Mouse (Mus musculus) lung, embryonic 15.5 days (tissue): ENCODE results near the gene Dhx33. TPM values are rescaled to one million over a fixed set of nuclear protein-coding genes. Genes with fewer than 3 reads are reported as not detected.

Source experiments
- ATAC-seq: fragments of 200-750 bp; cut with Nextera tagmentation; 2 replicates; pipeline ENCODE4 v1.8.0; 2017; ENCODE audit warnings: moderate number of reproducible peaks, borderline replicate concordance; ENCODE audit not compliant: low FRiP score, low TSS enrichment; ENCODE audit errors: extremely low read depth
- H3K27ac ChIP-seq: fragments of 300-500 bp; sonication (generic); 2 replicates; pipeline ENCODE4 v1.5.1; 2015; ENCODE audit warnings: moderate library complexity, mild to moderate bottlenecking, inconsistent platforms
- H3K27me3 ChIP-seq: fragments of 300-500 bp; sonication (generic); 2 replicates; pipeline ENCODE4 v1.6.1; 2015; ENCODE audit warnings: inconsistent platforms
- H3K36me3 ChIP-seq: fragments of 300-500 bp; sonication (generic); 2 replicates; pipeline ENCODE4 v1.6.1; 2015; ENCODE audit warnings: inconsistent platforms
- H3K4me1 ChIP-seq: fragments of 300-500 bp; sonication (generic); 2 replicates; pipeline ENCODE4 v1.6.1; 2015; ENCODE audit warnings: inconsistent platforms
- H3K4me2 ChIP-seq: fragments of 300-500 bp; sonication (generic); 2 replicates; pipeline ENCODE4 v1.6.1; 2015; ENCODE audit warnings: inconsistent platforms, mild to moderate bottlenecking, moderate library complexity
- H3K4me3 ChIP-seq: fragments of 300-500 bp; sonication (generic); 2 replicates; pipeline ENCODE4 v1.5.1; 2015; ENCODE audit warnings: mild to moderate bottlenecking, inconsistent platforms
- H3K9ac ChIP-seq: fragments of 300-500 bp; sonication (generic); 2 replicates; pipeline ENCODE4 v1.6.1; 2015; ENCODE audit warnings: inconsistent platforms
- H3K9me3 ChIP-seq: fragments of 300-500 bp; sonication (generic); 2 replicates; pipeline ENCODE4 v1.6.1; 2016; ENCODE audit warnings: inconsistent platforms
- WGBS: fragments of 180-500 bp; shearing (Covaris S2); methylation state at CpG from one replicate; pipeline ENCODE4 v1.1.7; 2015; 5-methylcytosine and 5-hydroxymethylcytosine counted together
- polyA plus RNA-seq: library from polyadenylated mRNA; unstranded; fragments of >200 nt; fragmentation: Nextera tagmentation; extraction: Ambion mirVana; gene quantifications from 2 replicates; pipeline ENCODE4 v1.2.1, GENCODE M21; 2015

The Dhx33 gene
- polyA plus RNA-seq, 1 experiment from 2014 or later = 18.4 TPM

GRCm38 (mm10) chr11:70980232-70980631 is 24.0 kb downstream of the Dhx33 start:
- Histone ChIP-seq H3K9me3 (no peaks in the 10 kb centered on the region), H3K9ac (no peak overlapping the region), H3K4me2 (no peak overlapping the region), H3K27ac (no peak overlapping the region), H3K4me1 (peaks cover 12% of the 10 kb centered on the region), H3K4me3 (no peak overlapping the region), H3K27me3 (no peaks in the 10 kb centered on the region), H3K36me3 (peaks cover 64% of the 10 kb centered on the region)
- ATAC-seq = no peak
- 88% methylated on average over 6 of the region's 6 CpGs for WGBS

- no peak overlapping the region for H3K4me3 ChIP-seq
- no peak overlapping the region for H3K27ac ChIP-seq
- no peak overlapping the region for H3K9ac ChIP-seq
- ATAC-seq = no peak
- H3K27me3 ChIP-seq = no peaks in the 10 kb centered on the region
- 85% methylated on average over 6 of the region's 6 CpGs for WGBS
- no peaks in the 10 kb centered on the region for H3K9me3 ChIP-seq
- peaks cover 12% of the 10 kb centered on the region for H3K4me1 ChIP-seq
- H3K4me2 ChIP-seq = no peak overlapping the region
- H3K36me3 ChIP-seq = peaks cover 72% of the 10 kb centered on the region
These were observed 26.9 kb downstream of the Dhx33 start for GRCm38 (mm10) chr11:70977293-70977692.

GRCm38 (mm10) chr11:70975193-70975592 is 29.0 kb downstream of the Dhx33 start:
- Histone ChIP-seq H3K9me3 (no peaks in the 10 kb centered on the region), H3K4me1 (peaks cover 6% of the 10 kb centered on the region), H3K27ac (no peak overlapping the region), H3K27me3 (no peaks in the 10 kb centered on the region), H3K36me3 (peaks cover 66% of the 10 kb centered on the region), H3K4me3 (no peak overlapping the region), H3K4me2 (no peak overlapping the region), H3K9ac (no peak overlapping the region)
- 61% methylated on average over 2 of the region's 2 CpGs for WGBS
- no peak for ATAC-seq

- Histone ChIP-seq H3K4me2 (no peak overlapping the region), H3K9ac (no peak overlapping the region), H3K36me3 (peaks cover 54% of the 10 kb centered on the region), H3K27ac (no peak overlapping the region), H3K4me1 (peaks cover 6% of the 10 kb centered on the region), H3K9me3 (no peaks in the 10 kb centered on the region), H3K27me3 (no peaks in the 10 kb centered on the region), H3K4me3 (no peak overlapping the region)
- no peak for ATAC-seq
- WGBS = 59% methylated on average over 4 of the region's 4 CpGs
These were observed 30.3 kb downstream of the Dhx33 start for GRCm38 (mm10) chr11:70973947-70974346.

GRCm38 (mm10) chr11:70972586-70972985 is 31.7 kb downstream of the Dhx33 start:
- Histone ChIP-seq H3K27me3 (no peaks in the 10 kb centered on the region), H3K4me2 (no peak overlapping the region), H3K27ac (no peak overlapping the region), H3K9me3 (no peaks in the 10 kb centered on the region), H3K4me1 (peaks cover 14% of the 10 kb centered on the region), H3K36me3 (peaks cover 42% of the 10 kb centered on the region), H3K4me3 (no peak overlapping the region), H3K9ac (no peak overlapping the region)
- 60% methylated on average over 1 of the region's 1 CpGs for WGBS
- ATAC-seq = no peak

GRCm38 (mm10) chr11:70970560-70971540 is 33.4 kb downstream of the Dhx33 start:
- 12% methylated on average over 24 of the region's 24 CpGs for WGBS
- H3K9me3 ChIP-seq = no peaks in the 10 kb centered on the region
- peak overlapping the region; percentile 88 for H3K4me3 ChIP-seq
- peak overlapping the region; percentile 97 for H3K27ac ChIP-seq
- H3K9ac ChIP-seq = peak overlapping the region; percentile 52
- peak; percentile 28; the same call in 1 of the 2 replicates for ATAC-seq
- peaks cover 14% of the 10 kb centered on the region for H3K4me1 ChIP-seq
- peak overlapping the region; percentile 80 for H3K4me2 ChIP-seq
- H3K27me3 ChIP-seq = no peaks in the 10 kb centered on the region
- peaks cover 37% of the 10 kb centered on the region for H3K36me3 ChIP-seq

- peak within 1 kb of the TSS; percentile 80 for H3K4me2 ChIP-seq
- H3K4me3 ChIP-seq = peak within 1 kb of the TSS; percentile 88
- peak; percentile 97 for ATAC-seq
- no peaks in the 10 kb centered on the region for H3K27me3 ChIP-seq
- no peaks in the 10 kb centered on the region for H3K9me3 ChIP-seq
- H3K9ac ChIP-seq = peak within 1 kb of the TSS; percentile 94
- WGBS = under 1% methylated on average over 43 of the region's 43 CpGs
- peaks cover 37% of the 10 kb centered on the region for H3K36me3 ChIP-seq
- peaks cover 14% of the 10 kb centered on the region for H3K4me1 ChIP-seq
- H3K27ac ChIP-seq = peak within 1 kb of the TSS; percentile 97
These were observed 34.2 kb downstream of the Dhx33 start, which contains the start of the genes Nup88 and Rpain for GRCm38 (mm10) chr11:70969821-70970559. Gene Nup88, minus strand, starts transcription at chr11:70969973. Gene Rpain, plus strand, starts transcription at chr11:70970213.

- Histone ChIP-seq H3K4me1 (peaks cover 14% of the 10 kb centered on the region), H3K36me3 (peaks cover 39% of the 10 kb centered on the region), H3K9ac (peak overlapping the region; percentile 94), H3K9me3 (no peaks in the 10 kb centered on the region), H3K4me3 (peak overlapping the region; percentile 88), H3K4me2 (peak overlapping the region; percentile 66), H3K27me3 (no peaks in the 10 kb centered on the region), H3K27ac (peak overlapping the region; percentile 80)
- WGBS = under 1% methylated on average over 25 of the region's 25 CpGs
- peak; percentile 6; the same call in 1 of the 2 replicates for ATAC-seq
These were observed 34.9 kb downstream of the Dhx33 start for GRCm38 (mm10) chr11:70969271-70969794.

GRCm38 (mm10) chr11:70964222-70964907 is 39.9 kb downstream of the Dhx33 start:
- 78% methylated on average over 4 of the region's 4 CpGs for WGBS
- Histone ChIP-seq H3K36me3 (peaks cover 74% of the 10 kb centered on the region), H3K27me3 (no peaks in the 10 kb centered on the region), H3K27ac (no peak overlapping the region), H3K4me1 (peaks cover 8% of the 10 kb centered on the region), H3K4me3 (no peak overlapping the region), H3K9me3 (no peaks in the 10 kb centered on the region), H3K9ac (no peak overlapping the region), H3K4me2 (no peak overlapping the region)
- no peak for ATAC-seq

GRCm38 (mm10) chr11:70960786-70961554 is 43.3 kb downstream of the Dhx33 start:
- Histone ChIP-seq H3K4me3 (no peak overlapping the region), H3K9me3 (no peaks in the 10 kb centered on the region), H3K4me2 (no peak overlapping the region), H3K27me3 (no peaks in the 10 kb centered on the region), H3K36me3 (peaks cover 92% of the 10 kb centered on the region), H3K9ac (no peak overlapping the region), H3K4me1 (no peaks in the 10 kb centered on the region), H3K27ac (no peak overlapping the region)
- no peak for ATAC-seq
- WGBS = 93% methylated on average over 5 of the region's 5 CpGs

- no peaks in the 10 kb centered on the region for H3K4me1 ChIP-seq
- H3K9me3 ChIP-seq = no peaks in the 10 kb centered on the region
- H3K9ac ChIP-seq = no peak overlapping the region
- no peak overlapping the region for H3K4me3 ChIP-seq
- no peak overlapping the region for H3K4me2 ChIP-seq
- H3K27ac ChIP-seq = no peak overlapping the region
- no peaks in the 10 kb centered on the region for H3K27me3 ChIP-seq
- peaks cover 94% of the 10 kb centered on the region for H3K36me3 ChIP-seq
- no peak for ATAC-seq
- 82% methylated on average over 4 of the region's 4 CpGs for WGBS
These were observed 49.5 kb downstream of the Dhx33 start for GRCm38 (mm10) chr11:70954711-70955110.
